Mouse (Mus musculus) myocyte (in vitro differentiated cells): Measurements from ENCODE around the gene Slc7a8. TPM values are rescaled to one million over a fixed set of nuclear protein-coding genes. Genes with fewer than 3 reads are reported as not detected.

Source experiments
- H3K27me3 ChIP-seq: one replicate; pipeline ENCODE4 v1.6.1; 2011; ENCODE audit not compliant: control insufficient read depth, insufficient read depth, insufficient read length
- H3K36me3 ChIP-seq: one replicate; pipeline ENCODE4 v1.6.1; 2011; ENCODE audit not compliant: control insufficient read depth, insufficient read depth
- H3K4me2 ChIP-seq: one replicate; pipeline ENCODE4 v1.6.1; 2011; ENCODE audit warnings: low read depth, control low read depth
- H3K4me3 ChIP-seq: one replicate; pipeline ENCODE4 v1.5.1; 2011; ENCODE audit warnings: mild to moderate bottlenecking, control low read depth, moderate library complexity
- H3K79me2 ChIP-seq: one replicate; pipeline ENCODE4 v1.6.1; 2011; ENCODE audit not compliant: control insufficient read depth, insufficient read depth
- H3ac ChIP-seq: one replicate; pipeline ENCODE4 v1.6.1; 2011; ENCODE audit not compliant: control insufficient read depth, insufficient read length
- CEBPB ChIP-seq: IDR thresholded peaks from 2 replicates; pipeline ENCODE4 v1.6.1; 2011; ENCODE audit warnings: mild to moderate bottlenecking, moderate library complexity; ENCODE audit not compliant: poor library complexity, insufficient read depth, severe bottlenecking
- E2F4 ChIP-seq: IDR thresholded peaks from one replicate; pipeline ENCODE4 v1.6.1; 2011; ENCODE audit warnings: mild to moderate bottlenecking, control low read depth, moderate library complexity; ENCODE audit not compliant: insufficient read depth
- MAX ChIP-seq: IDR thresholded peaks from one replicate; pipeline ENCODE4 v1.6.1; 2011; ENCODE audit warnings: low read depth, mild to moderate bottlenecking, control low read depth
- MYOD1 ChIP-seq, 3 experiments: IDR thresholded peaks; one replicate each; pipeline ENCODE4 v1.6.1; 2011; ENCODE audit warnings: control low read depth in 2 of 3, low read depth in 2 of 3, mild to moderate bottlenecking in 2 of 3, moderate library complexity in 1 of 3; ENCODE audit not compliant: insufficient read length in 2 of 3, control insufficient read depth in 1 of 3
- MYOG ChIP-seq, 3 experiments: IDR thresholded peaks; one replicate each; pipeline ENCODE4 v1.6.1; 2011; ENCODE audit warnings: control low read depth in 2 of 3, low read depth in 2 of 3, mild to moderate bottlenecking in 2 of 3; ENCODE audit not compliant: insufficient read length in 2 of 3, control insufficient read depth in 1 of 3, insufficient read depth in 1 of 3
- POLR2A ChIP-seq: IDR thresholded peaks from one replicate; pipeline ENCODE4 v1.6.1; 2011; ENCODE audit warnings: low read depth, mild to moderate bottlenecking, control low read depth, moderate library complexity; ENCODE audit not compliant: insufficient read length
- POLR2AphosphoS2 ChIP-seq: IDR thresholded peaks from one replicate; pipeline ENCODE4 v1.6.1; 2011; ENCODE audit warnings: low read depth, control low read depth; ENCODE audit not compliant: insufficient read length
- REST ChIP-seq: IDR thresholded peaks from one replicate; pipeline ENCODE4 v1.6.1; 2011; ENCODE audit warnings: mild to moderate bottlenecking, control low read depth, moderate library complexity; ENCODE audit not compliant: insufficient read depth, insufficient read length
- SRF ChIP-seq: IDR thresholded peaks from one replicate; pipeline ENCODE4 v1.6.1; 2011; ENCODE audit warnings: low read depth; ENCODE audit not compliant: control insufficient read depth, insufficient read length
- TCF12 ChIP-seq: IDR thresholded peaks from one replicate; pipeline ENCODE4 v1.6.1; 2011; ENCODE audit warnings: mild to moderate bottlenecking, control low read depth; ENCODE audit not compliant: poor library complexity, insufficient read depth, severe bottlenecking
- TCF3 ChIP-seq: IDR thresholded peaks from one replicate; pipeline ENCODE4 v1.6.1; 2011; ENCODE audit warnings: low read depth, control low read depth; ENCODE audit not compliant: insufficient read length
- USF1 ChIP-seq: IDR thresholded peaks from one replicate; pipeline ENCODE4 v1.6.1; 2011; ENCODE audit warnings: low read depth, mild to moderate bottlenecking, control low read depth, moderate library complexity
- polyA plus RNA-seq: library from polyadenylated mRNA; unstranded; fragments of >200 nt; fragmentation: generic; extraction: Trizol; gene quantifications from one replicate; pipeline ENCODE4 v1.2.1, GENCODE M21; 2012; ENCODE audit warnings: missing spikeins

The Slc7a8 gene
- polyA plus RNA-seq, 1 experiment: not detected

DNA sequence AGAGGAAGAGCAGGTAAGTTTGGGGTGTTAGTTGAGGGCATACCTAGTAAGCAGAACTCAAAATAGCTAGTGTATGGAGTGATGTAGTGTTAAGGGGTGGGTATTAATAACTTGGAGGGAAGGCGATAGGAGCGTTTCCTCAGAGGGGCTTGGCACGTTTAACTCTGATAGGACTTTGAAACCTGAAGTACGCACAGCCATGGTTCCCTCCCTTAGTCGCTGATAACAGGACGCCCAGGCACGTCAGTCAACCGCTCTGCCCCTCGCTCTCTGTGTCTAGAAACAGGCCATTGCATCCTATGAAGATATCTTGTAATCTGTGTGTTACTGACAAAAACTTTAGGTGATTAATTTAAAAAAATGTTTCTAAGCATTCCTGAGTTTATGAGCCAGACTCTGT, 35.7 kb downstream of the Slc7a8 start:
- no peak overlapping the region for H3ac ChIP-seq
- H3K27me3 ChIP-seq: peaks cover 35% of the 10 kb centered on the region
- no peaks in the 10 kb centered on the region for H3K79me2 ChIP-seq
- no peak overlapping the region for H3K4me2 ChIP-seq
- H3K36me3 ChIP-seq: no peaks in the 10 kb centered on the region
- TF ChIP-seq MYOG (IDR thresholded peaks at IDR 0.05; ENCODE audit: control insufficient read depth in 1 of 3, insufficient read depth in 1 of 3, insufficient read length in 2 of 3, low read depth in 2 of 3): no peak
- TF ChIP-seq POLR2AphosphoS2: no peak
- TF ChIP-seq TCF12: no peak
- TF ChIP-seq USF1: no peak
- no peak for TF ChIP-seq TCF3
- TF ChIP-seq MAX: no peak
- no peak overlapping the region for H3K4me3 ChIP-seq

GRCm38 (mm10) chr14:54744473-54744872, 37.3 kb downstream of the Slc7a8 start:
- Histone ChIP-seq H3K4me2 (no peak overlapping the region), H3K79me2 (no peaks in the 10 kb centered on the region), H3K36me3 (no peaks in the 10 kb centered on the region), H3ac (no peak overlapping the region), H3K4me3 (no peak overlapping the region), H3K27me3 (peaks cover 22% of the 10 kb centered on the region)
- TF ChIP-seq TCF3 (no peak), MYOG (IDR thresholded peaks at IDR 0.05; ENCODE audit: control insufficient read depth in 1 of 3, insufficient read depth in 1 of 3, insufficient read length in 2 of 3, low read depth in 2 of 3) (no peak), REST (no peak), MAX (no peak), MYOD1 (IDR thresholded peaks at IDR 0.05; ENCODE audit: control insufficient read depth in 1 of 3, insufficient read length in 2 of 3, low read depth in 2 of 3) (no peak), CEBPB (no peak), TCF12 (no peak), E2F4 (no peak), POLR2A (no peak), SRF (no peak), USF1 (no peak), POLR2AphosphoS2 (no peak)

DNA sequence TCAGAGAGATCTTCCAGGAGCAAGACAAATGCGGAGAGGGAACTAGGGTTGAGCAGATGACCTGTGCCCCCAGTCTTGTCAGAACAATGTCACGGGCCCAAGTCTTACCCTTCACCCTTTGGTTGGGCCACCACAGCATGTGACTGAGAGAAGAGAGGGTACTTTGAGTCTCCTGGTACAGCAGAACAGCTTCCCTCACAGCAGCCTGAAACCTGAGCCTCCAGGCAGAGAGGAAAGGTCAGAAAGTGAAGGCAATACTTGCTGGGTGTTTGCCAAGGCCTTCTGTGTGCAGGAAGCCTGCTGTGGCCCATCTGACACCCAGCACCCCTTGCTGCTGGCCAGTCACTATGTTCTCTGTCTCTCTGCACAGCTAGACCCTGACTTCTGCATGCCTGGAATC, 39.4 kb downstream of the Slc7a8 start:
- Histone ChIP-seq H3K4me2 (no peak overlapping the region), H3ac (no peak overlapping the region), H3K27me3 (peaks cover 19% of the 10 kb centered on the region), H3K4me3 (no peak overlapping the region), H3K36me3 (no peaks in the 10 kb centered on the region), H3K79me2 (no peaks in the 10 kb centered on the region)
- no peak for TF ChIP-seq REST
- no peak for TF ChIP-seq TCF12
- no peak for TF ChIP-seq SRF
- no peak for TF ChIP-seq E2F4
- TF ChIP-seq MAX: no peak
- TF ChIP-seq MYOD1 (IDR thresholded peaks at IDR 0.05; ENCODE audit: control insufficient read depth in 1 of 3, insufficient read length in 2 of 3, low read depth in 2 of 3): no peak
- no peak for TF ChIP-seq USF1
- TF ChIP-seq CEBPB: no peak
- TF ChIP-seq TCF3: no peak
- no peak for TF ChIP-seq POLR2A
- TF ChIP-seq POLR2AphosphoS2: no peak
- no peak for TF ChIP-seq MYOG (IDR thresholded peaks at IDR 0.05; ENCODE audit: control insufficient read depth in 1 of 3, insufficient read depth in 1 of 3, insufficient read length in 2 of 3, low read depth in 2 of 3)

GRCm38 (mm10) chr14:54741721-54742120, 40.0 kb downstream of the Slc7a8 start:
- Histone ChIP-seq H3ac (no peak overlapping the region), H3K4me2 (no peak overlapping the region), H3K27me3 (peaks cover 25% of the 10 kb centered on the region), H3K36me3 (no peaks in the 10 kb centered on the region), H3K4me3 (no peak overlapping the region), H3K79me2 (no peaks in the 10 kb centered on the region)
- TF ChIP-seq USF1 (no peak), E2F4 (no peak), REST (no peak), TCF3 (no peak), MAX (no peak), TCF12 (no peak), MYOG (IDR thresholded peaks at IDR 0.05; ENCODE audit: control insufficient read depth in 1 of 3, insufficient read depth in 1 of 3, insufficient read length in 2 of 3, low read depth in 2 of 3) (no peak), MYOD1 (IDR thresholded peaks at IDR 0.05; ENCODE audit: control insufficient read depth in 1 of 3, insufficient read length in 2 of 3, low read depth in 2 of 3) (no peak), CEBPB (no peak), POLR2A (no peak), SRF (no peak), POLR2AphosphoS2 (no peak)

DNA sequence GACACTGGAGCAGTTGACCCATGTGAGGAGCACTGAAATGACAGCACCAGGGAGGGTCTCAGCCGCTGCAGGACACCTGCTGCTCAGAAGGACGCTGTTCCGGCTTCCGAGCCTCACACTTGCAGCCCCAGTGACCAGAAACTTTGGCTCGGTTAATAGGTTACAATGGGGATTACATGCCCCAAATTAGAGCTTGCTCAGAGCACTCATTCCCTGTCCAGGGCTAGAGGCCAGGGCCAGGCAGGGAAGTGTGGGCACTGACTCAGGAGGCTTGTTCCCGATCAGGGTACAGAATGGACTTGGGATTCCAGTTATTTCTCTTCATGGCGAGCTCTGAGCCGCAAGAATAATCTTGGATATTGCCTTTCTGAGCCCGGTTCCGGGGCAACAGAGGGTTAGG, 44.1 kb downstream of the Slc7a8 start:
- Histone ChIP-seq H3ac (no peak overlapping the region), H3K4me2 (no peak overlapping the region), H3K79me2 (no peaks in the 10 kb centered on the region), H3K36me3 (no peaks in the 10 kb centered on the region), H3K4me3 (no peak overlapping the region), H3K27me3 (peaks cover 40% of the 10 kb centered on the region)
- no peak for TF ChIP-seq MYOD1 (IDR thresholded peaks at IDR 0.05; ENCODE audit: control insufficient read depth in 1 of 3, insufficient read length in 2 of 3, low read depth in 2 of 3)
